Mouse (Mus musculus): ENCODE results near the gene Pitx1.

- TF ChIP-seq GATA1 (IDR thresholded peaks at IDR 0.05; ENCODE audit: low read length) (no peak), TAL1 (IDR thresholded peaks at IDR 0.05; ENCODE audit: low read length) (no peak)
Measured at GRCm38 (mm10) chr13:55835548-55836097, 369 bp downstream of the Pitx1 start.
